Mouse (Mus musculus): ENCODE data around the gene Aftph.
A peak's percentile ranks its signal among the peaks of the same experiment; 100 is the strongest.

The Aftph gene

DNA sequence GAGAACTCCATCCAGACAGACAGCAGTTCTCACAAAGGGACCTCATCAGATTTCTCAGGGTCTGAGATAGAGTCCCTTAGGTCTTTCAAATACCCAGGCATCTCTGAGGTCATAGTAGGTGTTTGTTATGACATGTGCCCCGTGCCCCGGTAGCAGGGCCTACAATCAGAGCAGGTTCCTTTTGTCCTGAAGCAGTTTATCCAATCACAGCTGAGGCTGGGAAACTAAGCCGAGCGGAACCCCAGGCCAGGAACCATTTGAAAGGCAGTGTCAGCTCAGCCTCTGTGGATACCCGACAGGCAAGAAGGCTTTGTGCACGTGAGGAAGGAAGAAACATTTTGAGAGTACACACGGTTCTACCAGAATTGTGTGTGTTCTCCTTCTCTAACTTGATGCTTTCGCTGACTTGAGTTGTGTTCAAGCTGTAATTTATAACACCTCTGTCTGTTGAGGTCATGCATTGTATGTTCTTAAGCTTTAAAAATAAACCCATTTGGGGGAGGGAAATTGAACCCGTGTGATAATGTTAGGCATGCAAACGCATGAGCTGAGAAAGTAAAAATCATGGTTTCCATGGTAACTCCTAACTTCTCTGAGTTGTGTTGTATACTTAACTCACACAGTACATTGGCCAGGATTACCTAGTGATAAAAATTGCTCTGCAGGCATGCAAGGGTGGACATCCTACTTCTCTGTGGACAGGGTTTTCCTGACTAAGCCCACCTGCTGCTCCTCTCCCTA lies 94.2 kb downstream of the Aftph start:
- DNase-seq = peak; percentile 7

DNA sequence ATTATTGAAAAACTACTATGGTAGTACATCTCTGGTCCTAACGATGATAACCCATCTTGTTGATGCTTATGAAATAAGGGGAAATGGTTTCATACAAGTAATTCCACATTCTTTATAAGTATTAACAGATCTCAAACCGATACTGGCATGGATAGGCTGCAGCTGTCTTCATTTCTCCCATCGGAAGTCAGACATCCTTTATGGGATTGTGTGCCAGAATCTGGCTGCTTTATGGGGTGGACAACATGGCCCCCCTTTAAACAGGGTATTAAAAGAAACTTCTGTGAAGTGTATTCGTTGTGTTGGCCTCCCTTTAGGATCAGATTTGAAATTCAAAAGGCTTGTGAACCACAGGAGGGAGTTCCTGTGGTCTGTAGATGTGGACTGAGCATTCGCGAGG lies 95.2 kb downstream of the Aftph start:
- no peak for DNase-seq

DNA sequence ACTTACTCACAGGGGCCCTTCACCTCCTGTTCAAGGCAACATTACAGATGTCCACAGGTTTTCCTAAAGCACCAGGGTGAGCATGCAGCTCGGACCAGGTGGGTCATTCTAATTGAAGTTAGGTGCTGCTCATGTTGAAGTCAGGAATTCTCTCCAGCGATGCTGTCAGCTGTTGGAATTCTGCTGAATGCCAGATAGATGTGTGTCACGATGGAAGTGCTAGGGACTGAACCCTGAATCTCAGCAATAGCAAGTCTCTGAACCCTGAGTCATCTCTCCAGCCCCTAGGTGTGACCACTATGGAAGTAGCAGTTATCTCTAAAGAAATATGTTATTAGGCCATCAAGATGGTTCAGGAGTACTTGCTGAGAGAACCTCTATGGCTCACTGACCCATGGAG lies 95.9 kb downstream of the Aftph start:
- DNase-seq = no peak

DNA sequence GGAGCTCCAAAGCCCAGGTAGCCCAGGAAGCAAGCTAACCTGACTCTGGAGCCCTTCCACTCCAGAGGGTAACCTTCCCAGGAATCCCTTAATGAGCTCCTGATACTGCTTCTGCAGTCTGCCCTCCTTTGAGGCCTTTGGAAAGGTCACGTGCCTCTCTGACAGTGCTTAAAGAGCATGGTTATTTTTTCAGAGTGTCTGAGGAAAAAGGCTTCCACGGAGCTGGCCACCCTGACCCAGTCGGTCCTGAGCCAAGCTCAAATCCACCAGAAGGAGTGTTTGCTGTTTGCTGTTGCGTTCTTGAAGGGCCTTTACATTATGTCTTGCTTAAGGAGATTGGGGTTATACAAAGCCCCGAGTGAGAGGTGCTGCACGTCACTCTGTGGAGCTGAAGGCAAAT lies 96.5 kb downstream of the Aftph start:
- no peak for DNase-seq

DNA sequence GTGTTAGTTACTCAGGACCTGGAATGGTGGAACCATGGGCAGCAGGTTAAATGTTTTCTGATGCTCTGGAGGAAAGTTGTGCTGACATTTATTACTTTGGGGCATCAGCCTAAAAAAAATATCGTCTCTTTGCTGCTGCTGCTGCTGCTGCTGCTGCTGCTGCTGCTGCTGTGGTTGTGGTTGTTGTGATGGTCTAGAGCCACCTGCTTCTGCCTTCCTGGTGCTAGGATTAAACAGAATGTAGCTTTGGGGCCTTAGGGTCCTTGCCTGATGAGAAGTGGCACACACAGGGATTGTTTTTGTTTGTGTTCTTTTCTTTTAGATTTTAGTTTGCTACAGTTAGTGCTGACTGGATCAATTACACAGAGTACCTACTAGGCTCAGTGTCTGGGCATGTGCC lies 97.2 kb downstream of the Aftph start:
- DNase-seq = no peak

DNA sequence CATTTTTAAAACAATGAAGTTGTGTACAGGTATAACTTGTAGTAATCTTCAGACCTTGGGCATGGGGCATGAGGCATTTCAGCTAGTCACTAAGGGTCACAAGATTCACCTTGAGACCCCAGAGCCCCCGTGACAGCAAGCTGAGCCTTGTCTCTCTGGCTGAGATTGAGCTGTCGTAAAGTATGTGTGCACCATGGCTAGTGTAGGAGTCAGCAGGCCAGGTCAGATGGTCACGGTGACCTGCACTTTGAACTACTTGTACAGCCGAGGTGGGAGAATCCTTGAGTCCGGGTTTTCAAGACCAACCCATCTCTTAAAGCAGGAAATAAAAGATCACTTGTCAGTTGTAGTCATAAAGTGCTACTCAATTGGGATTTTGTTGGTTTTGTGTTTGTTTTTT lies 98.2 kb downstream of the Aftph start:
- no peak for DNase-seq

DNA sequence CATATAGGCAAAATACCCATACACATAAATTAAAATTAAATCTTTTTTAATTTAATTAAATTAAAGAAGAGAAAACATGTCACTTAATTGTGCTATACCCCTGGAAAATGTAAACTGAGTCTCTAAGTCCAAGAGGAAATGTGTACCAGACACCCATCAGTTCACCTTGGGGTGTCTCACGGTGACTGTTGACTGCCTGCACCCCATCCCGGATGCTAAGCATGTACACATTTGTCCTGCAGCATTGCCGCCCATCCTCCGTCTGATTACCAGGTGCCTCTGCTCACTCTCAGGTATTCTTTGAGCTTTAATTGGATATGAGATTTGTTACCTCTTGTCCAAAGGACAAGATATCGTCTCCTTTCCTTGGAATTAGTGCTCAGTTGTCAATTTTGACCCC lies 99.1 kb downstream of the Aftph start:
- DNase-seq = no peak

DNA sequence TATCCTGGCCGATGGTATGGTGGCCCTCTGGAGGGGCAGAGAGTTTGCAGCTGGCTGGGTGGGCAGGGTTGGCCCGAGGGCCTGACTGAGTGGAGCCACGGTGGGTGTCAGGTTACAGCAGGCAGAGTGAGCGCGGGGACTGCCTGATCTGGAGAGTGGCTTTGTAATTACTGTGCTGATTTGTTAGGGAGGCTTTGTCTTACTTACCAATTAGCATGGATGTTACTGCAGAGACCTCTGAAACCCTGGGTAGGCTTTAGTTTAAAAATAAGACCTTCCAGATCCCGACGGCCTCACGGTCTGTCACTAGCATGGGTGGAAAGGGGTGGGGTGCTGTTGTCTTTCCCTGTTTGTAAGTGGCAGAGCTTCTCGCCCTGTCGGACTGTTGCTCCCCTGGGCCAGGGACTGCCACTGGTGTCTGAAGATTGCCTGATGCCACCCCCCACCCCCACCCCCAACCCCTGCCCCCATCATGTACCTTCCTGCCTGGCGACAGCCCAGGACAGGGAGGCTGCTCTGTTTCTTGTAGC lies 101.4 kb downstream of the Aftph start:
- peak; percentile 75 for DNase-seq

DNA sequence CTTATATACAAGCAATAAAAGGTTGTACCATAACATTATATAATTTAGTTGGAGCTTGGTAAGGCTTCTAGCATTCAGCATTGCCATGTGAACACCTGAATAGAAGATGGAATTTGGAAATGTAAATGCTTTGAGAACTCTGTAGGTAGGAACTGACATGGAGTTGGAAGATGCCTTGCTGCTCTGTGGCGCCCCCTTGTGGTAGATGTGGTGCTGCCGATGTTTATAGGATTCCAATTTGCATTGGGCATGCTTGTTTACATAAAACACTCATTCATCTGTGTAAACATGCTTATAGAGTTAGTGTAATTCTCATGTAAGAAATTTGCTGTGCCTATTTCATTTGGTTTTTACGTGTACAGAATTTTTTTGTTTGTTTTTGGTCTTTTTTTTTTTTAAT lies 102.5 kb downstream of the Aftph start:
- peak; percentile 88 for DNase-seq

DNA sequence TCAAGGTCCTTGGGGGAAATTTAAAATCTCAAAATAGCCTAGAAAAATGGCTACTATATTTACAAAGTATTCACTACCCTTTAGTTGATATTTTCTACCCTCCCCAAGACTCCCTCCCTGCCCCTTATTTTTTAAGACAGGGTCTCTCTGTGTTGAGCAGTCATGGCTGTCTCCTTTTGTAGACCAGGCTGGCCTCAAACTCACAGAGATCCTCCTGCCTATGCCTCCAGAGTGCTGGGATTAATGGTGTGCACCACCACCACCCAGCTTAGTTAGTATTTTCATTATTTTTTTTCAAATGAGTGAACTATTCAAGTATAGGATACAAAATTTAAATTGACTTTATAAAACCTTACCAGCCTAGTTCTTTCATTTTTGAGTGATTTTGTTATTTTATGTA lies 104.3 kb downstream of the Aftph start:
- no peak for DNase-seq

DNA sequence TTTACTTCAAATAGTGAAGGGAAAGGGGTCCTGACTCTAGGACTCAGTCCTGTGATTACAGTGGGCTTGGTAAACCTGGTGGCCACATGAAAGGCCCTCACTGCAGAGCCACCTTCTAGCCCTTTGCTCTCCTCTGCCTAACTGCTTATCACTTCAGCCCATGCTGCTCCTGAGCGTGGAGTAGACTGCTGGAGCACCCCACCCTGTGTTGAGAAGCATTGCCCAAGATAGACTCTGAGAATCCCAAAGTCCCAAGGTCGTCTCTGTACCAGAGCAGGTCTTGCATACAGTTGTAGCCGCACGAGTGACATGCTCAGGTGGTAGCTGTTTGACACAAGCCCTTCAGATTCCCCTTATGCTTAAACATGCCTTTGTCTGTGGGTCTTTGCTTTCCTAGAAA lies 105.3 kb downstream of the Aftph start:
- no peak for DNase-seq

DNA sequence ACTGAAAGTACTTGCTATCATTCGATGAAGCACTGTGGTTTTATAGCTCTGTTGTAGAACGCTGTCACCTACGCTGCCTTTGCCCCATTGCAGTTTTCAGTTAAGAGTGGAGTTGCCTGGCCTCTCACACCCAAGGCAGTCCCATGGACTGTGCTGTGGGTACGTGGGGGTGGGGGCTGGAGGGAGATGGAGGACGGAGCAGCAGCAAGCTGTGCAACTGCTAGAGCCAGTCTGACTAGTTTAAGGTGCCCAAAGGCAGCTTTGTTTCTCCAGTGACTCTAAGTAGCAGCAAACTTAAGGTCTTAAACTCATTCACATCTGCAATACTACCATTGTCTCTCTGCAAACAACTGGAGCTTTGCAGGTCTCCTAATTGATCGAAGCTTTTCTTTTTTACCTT lies 105.7 kb downstream of the Aftph start:
- peak; percentile 60 for DNase-seq

All from kidney, postnatal 10 days (tissue).